Mouse (Mus musculus) forebrain, embryonic 11.5 days (tissue): ENCODE data around the gene Eloa. TPM values are rescaled to one million over a fixed set of nuclear protein-coding genes. Genes with fewer than 3 reads are reported as not detected.

ENCODE experiments used
- ATAC-seq: fragments of 200-750 bp; cut with Nextera tagmentation; replicated peaks from 2 replicates; pipeline ENCODE4 v1.8.0; 2017; ENCODE audit warnings: moderate TSS enrichment; ENCODE audit not compliant: low FRiP score
- DNase-seq: peaks from one replicate; pipeline ENCODE4 v3.0.0-alpha.2; 2017; ENCODE audit warnings: low spot score
- H3K27ac ChIP-seq: fragments of 300-500 bp; sonication (generic); 2 replicates; pipeline ENCODE4 v1.5.1; 2014; ENCODE audit warnings: low read depth, low read length
- H3K27me3 ChIP-seq: fragments of 300-500 bp; sonication (generic); 2 replicates; pipeline ENCODE4 v1.6.1; 2014; ENCODE audit warnings: mild to moderate bottlenecking, low read length, mixed read lengths; ENCODE audit not compliant: control insufficient read depth, insufficient read depth
- H3K36me3 ChIP-seq: fragments of 300-500 bp; sonication (generic); 2 replicates; pipeline ENCODE4 v1.6.1; 2014; ENCODE audit warnings: mild to moderate bottlenecking, low read length, moderate library complexity, mixed read lengths; ENCODE audit not compliant: control insufficient read depth, insufficient read depth
- H3K4me1 ChIP-seq: fragments of 300-500 bp; sonication (generic); replicated peaks from 2 replicates; pipeline ENCODE4 v1.6.1; 2014; ENCODE audit warnings: low read length, mixed read lengths; ENCODE audit not compliant: control insufficient read depth, insufficient read depth
- H3K4me2 ChIP-seq: fragments of 300-500 bp; sonication (generic); 2 replicates; pipeline ENCODE4 v1.6.1; 2014; ENCODE audit warnings: low read depth, mild to moderate bottlenecking, low read length, moderate library complexity, mixed read lengths; ENCODE audit not compliant: severe bottlenecking
- H3K4me3 ChIP-seq: fragments of 300-500 bp; sonication (generic); 2 replicates; pipeline ENCODE4 v1.5.1; 2014; ENCODE audit warnings: low read depth, low read length
- H3K9ac ChIP-seq: fragments of 300-500 bp; sonication (generic); 2 replicates; pipeline ENCODE4 v1.6.1; 2014; ENCODE audit warnings: low read length
- H3K9me3 ChIP-seq: fragments of 300-500 bp; sonication (generic); 2 replicates; pipeline ENCODE4 v1.6.1; 2016; ENCODE audit warnings: low read length, mixed read lengths; ENCODE audit not compliant: control insufficient read depth
- WGBS: fragments of 180-500 bp; shearing (Covaris S2); extraction: QIAGEN DNeasy Blood & Tissue Kit; methylation state at CpG from one replicate; pipeline ENCODE4 v1.1.7; 2014; 5-methylcytosine and 5-hydroxymethylcytosine counted together
- polyA plus RNA-seq: library from polyadenylated mRNA; unstranded; fragments of >200 nt; fragmentation: Nextera tagmentation; extraction: Ambion mirVana; gene quantifications from 2 replicates; pipeline ENCODE4 v1.2.1, GENCODE M21; 2014

The Eloa gene
- polyA plus RNA-seq, 1 experiment from 2014 or later, result 41.0 TPM

- WGBS, result 91% methylated on average over 11 of the region's 11 CpGs
- no peaks in the 10 kb centered on the region for H3K9me3 ChIP-seq
- peaks cover 10% of the 10 kb centered on the region for H3K36me3 ChIP-seq
- no peak for ATAC-seq
- no peak for DNase-seq
- 0 out of 2 replicates have a peak overlapping the region, but pooled peaks have one; percentile 5 for H3K4me2 ChIP-seq
- peaks cover 5% of the 10 kb centered on the region; the same call in 1 of the 2 replicates for H3K4me1 ChIP-seq
- no peak overlapping the region for H3K27ac ChIP-seq
- H3K27me3 ChIP-seq, result no peaks in the 10 kb centered on the region
- H3K9ac ChIP-seq, result no peak overlapping the region
- no peak overlapping the region for H3K4me3 ChIP-seq
Measured at GRCm38 (mm10) chr4:135970585-135970984, 51.0 kb downstream of the Eloa start.

GRCm38 (mm10) chr4:135969070-135969750 lies 52.4 kb downstream of the Eloa start:
- H3K27me3 ChIP-seq, result no peaks in the 10 kb centered on the region
- H3K4me2 ChIP-seq, result no peak overlapping the region
- peaks cover 9% of the 10 kb centered on the region for H3K4me1 ChIP-seq
- H3K36me3 ChIP-seq, result peaks cover 10% of the 10 kb centered on the region
- WGBS, result 91% methylated on average over 13 of the region's 13 CpGs
- no peak overlapping the region for H3K4me3 ChIP-seq
- no peak overlapping the region for H3K27ac ChIP-seq
- no peaks in the 10 kb centered on the region for H3K9me3 ChIP-seq
- DNase-seq (no peak), ATAC-seq (no peak)
- no peak overlapping the region for H3K9ac ChIP-seq

- WGBS, result 84% methylated on average over 19 of the region's 19 CpGs
- no peak overlapping the region for H3K27ac ChIP-seq
- H3K36me3 ChIP-seq, result peaks cover 10% of the 10 kb centered on the region
Measured at GRCm38 (mm10) chr4:135968271-135968869, 53.2 kb downstream of the Eloa start.

GRCm38 (mm10) chr4:135967086-135967760 lies 54.3 kb downstream of the Eloa start:
- DNase-seq, result no peak
- ATAC-seq, result no peak
- peaks cover 11% of the 10 kb centered on the region for H3K4me1 ChIP-seq
- H3K27ac ChIP-seq, result no peak overlapping the region
- H3K4me3 ChIP-seq, result no peak overlapping the region
- peaks cover 10% of the 10 kb centered on the region for H3K36me3 ChIP-seq
- no peak overlapping the region for H3K4me2 ChIP-seq
- no peaks in the 10 kb centered on the region for H3K27me3 ChIP-seq
- no peak overlapping the region for H3K9ac ChIP-seq
- WGBS, result 93% methylated on average over 18 of the region's 18 CpGs
- no peaks in the 10 kb centered on the region for H3K9me3 ChIP-seq

More at GRCm38 (mm10) chr4:135968271-135968869, 53.2 kb downstream of the Eloa start:
- Histone ChIP-seq H3K4me3 (no peak overlapping the region), H3K4me2 (no peak overlapping the region), H3K9me3 (no peaks in the 10 kb centered on the region), H3K4me1 (peaks cover 11% of the 10 kb centered on the region), H3K9ac (no peak overlapping the region), H3K27me3 (no peaks in the 10 kb centered on the region)
- DNase-seq, result peak; percentile 47
- ATAC-seq, result no peak

- no peak overlapping the region for H3K9ac ChIP-seq
- ATAC-seq (no peak), DNase-seq (no peak)
- peaks cover 9% of the 10 kb centered on the region for H3K4me1 ChIP-seq
- WGBS, result 89% methylated on average over 16 of the region's 16 CpGs
- H3K4me2 ChIP-seq, result no peak overlapping the region
- H3K4me3 ChIP-seq, result no peak overlapping the region
- peaks cover 10% of the 10 kb centered on the region for H3K36me3 ChIP-seq
- H3K27ac ChIP-seq, result no peak overlapping the region
- H3K27me3 ChIP-seq, result no peaks in the 10 kb centered on the region
- no peaks in the 10 kb centered on the region for H3K9me3 ChIP-seq
Measured at GRCm38 (mm10) chr4:135966283-135966682, 55.3 kb downstream of the Eloa start.

GRCm38 (mm10) chr4:135965113-135965512 lies 56.5 kb downstream of the Eloa start:
- H3K9ac ChIP-seq, result no peak overlapping the region
- H3K9me3 ChIP-seq, result no peaks in the 10 kb centered on the region
- no peak overlapping the region for H3K4me2 ChIP-seq
- H3K4me1 ChIP-seq, result peaks cover 6% of the 10 kb centered on the region
- ATAC-seq, result no peak
- no peaks in the 10 kb centered on the region for H3K27me3 ChIP-seq
- H3K27ac ChIP-seq, result no peak overlapping the region
- H3K4me3 ChIP-seq, result no peak overlapping the region
- 85% methylated on average over 9 of the region's 9 CpGs for WGBS
- H3K36me3 ChIP-seq, result peaks cover 10% of the 10 kb centered on the region
- no peak for DNase-seq

- H3K27me3 ChIP-seq, result no peaks in the 10 kb centered on the region
- H3K4me1 ChIP-seq, result peaks cover 6% of the 10 kb centered on the region
- DNase-seq (no peak), ATAC-seq (no peak)
- H3K4me3 ChIP-seq, result peak overlapping the region; percentile 72
- H3K4me2 ChIP-seq, result peak overlapping the region; percentile 91
- peaks cover 5% of the 10 kb centered on the region; the same call in 1 of the 2 replicates for H3K36me3 ChIP-seq
- no peak overlapping the region for H3K27ac ChIP-seq
- no peaks in the 10 kb centered on the region for H3K9me3 ChIP-seq
- peak overlapping the region; percentile 71; the same call in 1 of the 2 replicates for H3K9ac ChIP-seq
- WGBS, result 4% methylated on average over 12 of the region's 12 CpGs
Measured at GRCm38 (mm10) chr4:135964426-135964825, 57.1 kb downstream of the Eloa start.

GRCm38 (mm10) chr4:135963457-135964193 lies 57.9 kb downstream of the Eloa start, which contains the start of gene Gale:
Gene Gale (plus strand): TSS chr4:135963727.
- under 1% methylated on average over 56 of the region's 56 CpGs for WGBS
- DNase-seq (peak; percentile 97), ATAC-seq (peak; percentile 91)
- H3K4me2 ChIP-seq, result peak within 1 kb of the TSS; percentile 91
- H3K36me3 ChIP-seq, result peaks cover 5% of the 10 kb centered on the region; the same call in 1 of the 2 replicates
- peak within 1 kb of the TSS; percentile 72 for H3K4me3 ChIP-seq
- H3K4me1 ChIP-seq, result peaks cover 6% of the 10 kb centered on the region
- H3K9ac ChIP-seq, result peak within 1 kb of the TSS; percentile 75
- peak within 1 kb of the TSS; percentile 50; the same call in 1 of the 2 replicates for H3K27ac ChIP-seq
- H3K27me3 ChIP-seq, result no peaks in the 10 kb centered on the region
- no peaks in the 10 kb centered on the region for H3K9me3 ChIP-seq
